Mouse (Mus musculus): ENCODE data around the gene Tbxas1.

Tbxas1 gene

DNA sequence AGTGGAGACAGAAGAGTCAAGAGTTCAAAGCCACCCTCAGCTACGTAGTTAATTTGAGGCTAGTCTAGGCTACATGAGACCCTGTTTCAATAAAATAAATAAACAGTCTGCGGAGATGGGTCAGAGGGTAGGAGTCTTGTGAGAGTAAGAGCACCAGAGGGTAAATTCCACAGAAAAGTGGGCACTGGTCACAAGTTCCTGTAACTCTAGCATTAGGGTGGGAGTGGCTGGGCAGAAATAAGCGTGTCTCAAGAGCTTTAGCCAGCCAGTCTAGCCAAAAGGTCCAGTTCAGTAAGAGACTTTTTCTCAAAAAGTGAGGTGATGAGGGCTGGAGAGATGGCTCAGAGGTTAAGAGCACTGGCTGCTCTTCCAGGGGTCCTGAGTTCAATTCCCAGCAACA lies 18.4 kb downstream of the Tbxas1 start:
- DNase-seq (ENCODE audit: low spot score) = no peak

GRCm38 (mm10) chr6:38900073-38900472 lies 24.9 kb downstream of the Tbxas1 start:
- DNase-seq (ENCODE audit: low spot score) = no peak

DNA sequence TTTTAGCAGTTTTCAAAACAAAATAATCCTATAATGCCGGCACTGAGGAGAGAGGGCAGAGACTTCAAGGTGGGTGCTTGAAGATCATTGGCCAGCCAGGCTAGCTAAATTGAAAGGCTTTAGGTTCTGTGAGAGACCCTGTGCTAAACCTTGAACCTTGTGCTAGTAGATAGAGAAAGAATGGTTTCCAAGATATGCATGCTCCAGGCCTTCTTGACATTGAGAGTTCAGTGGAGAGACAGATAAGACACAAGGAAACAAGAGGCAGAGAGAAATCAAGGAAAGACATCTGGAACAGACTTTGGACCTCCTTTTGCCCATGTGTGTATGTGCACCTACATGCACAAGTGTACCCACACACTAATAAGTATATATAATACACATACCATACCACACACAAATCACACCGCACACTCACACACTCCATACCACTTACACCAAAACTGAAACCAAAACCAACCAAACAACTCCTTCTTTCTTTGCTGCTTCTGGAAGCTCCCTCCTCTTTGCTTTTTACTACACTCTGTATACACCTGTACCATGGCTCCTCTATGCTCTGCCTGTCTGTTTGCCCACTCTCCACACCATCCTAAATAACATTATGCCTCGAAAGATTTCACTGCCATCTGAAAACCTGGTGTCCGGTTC lies 25.4 kb downstream of the Tbxas1 start:
- no peak for DNase-seq (ENCODE audit: low spot score)

- DNase-seq (ENCODE audit: low spot score) = no peak
Observed at GRCm38 (mm10) chr6:38901152-38901551, 25.9 kb downstream of the Tbxas1 start.

- no peak for DNase-seq (ENCODE audit: low spot score)
Observed at GRCm38 (mm10) chr6:38901636-38902035, 26.4 kb downstream of the Tbxas1 start.

DNA sequence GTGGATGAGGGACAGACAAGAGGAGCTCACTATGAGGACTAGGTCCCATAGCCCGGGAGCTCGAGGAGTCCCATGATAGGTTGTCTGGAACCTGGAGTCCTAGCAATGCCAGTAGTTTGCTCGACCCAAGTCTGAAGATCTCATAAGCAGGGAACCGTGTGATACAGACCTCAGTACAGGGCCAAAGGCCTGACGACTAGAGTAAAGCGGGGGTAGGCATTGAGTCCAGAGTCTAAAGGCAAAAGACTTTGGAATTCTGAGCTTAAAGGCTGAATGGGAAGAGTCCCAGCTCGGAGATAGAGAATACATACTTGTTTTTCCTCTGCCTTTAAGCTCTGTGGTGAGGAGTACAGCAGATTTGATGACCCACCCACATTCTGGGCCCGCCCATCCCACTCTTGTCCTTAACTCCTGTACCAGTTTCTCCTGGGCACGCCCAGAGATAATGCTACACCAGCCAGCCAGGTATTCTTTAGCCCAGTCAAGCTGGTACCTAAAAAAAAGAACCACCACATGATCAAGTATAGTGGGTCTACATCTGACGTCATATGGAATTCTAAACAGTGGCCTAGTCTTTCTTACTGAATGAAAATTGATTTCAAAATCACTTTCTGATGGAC lies 27.7 kb downstream of the Tbxas1 start:
- no peak for DNase-seq (ENCODE audit: low spot score)

GRCm38 (mm10) chr6:38906005-38906404 lies 30.8 kb downstream of the Tbxas1 start:
- no peak for DNase-seq (ENCODE audit: low spot score)

- no peak for DNase-seq (ENCODE audit: low spot score)
Observed at GRCm38 (mm10) chr6:38908401-38908800, 33.2 kb downstream of the Tbxas1 start.

DNA sequence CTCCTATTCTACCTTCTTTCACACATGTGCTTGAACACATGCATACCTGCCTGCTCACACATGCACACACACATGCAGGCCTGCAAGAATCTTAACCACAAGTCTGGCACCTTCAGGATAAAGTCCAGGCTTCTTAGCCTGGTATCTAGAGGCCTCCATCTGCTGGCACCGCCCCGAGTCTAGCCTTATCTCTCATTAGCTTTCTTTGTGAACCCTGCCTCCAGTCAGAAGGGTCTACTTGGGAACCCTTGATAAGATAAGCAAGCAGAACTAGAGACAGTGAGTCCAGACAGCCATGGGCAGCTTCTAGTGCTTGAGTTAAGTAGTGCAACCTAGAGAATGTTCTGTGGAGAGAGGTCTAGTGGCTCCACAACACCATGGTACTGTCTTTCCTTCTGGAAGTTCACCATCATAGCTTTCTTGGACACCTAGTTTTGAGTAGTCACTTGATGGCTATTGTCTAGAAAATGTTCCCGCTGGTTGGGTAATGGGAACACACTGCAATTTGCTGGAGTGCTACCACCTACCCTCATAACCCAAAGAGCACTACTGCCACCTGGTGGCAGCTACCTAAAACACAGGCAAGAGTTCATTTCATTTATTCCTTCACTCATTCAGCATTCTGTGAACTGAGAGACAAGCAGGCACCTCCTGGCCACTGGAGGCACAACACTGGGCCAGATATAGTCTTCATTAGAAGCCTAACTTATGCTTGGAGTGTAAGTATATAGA lies 35.8 kb downstream of the Tbxas1 start:
- DNase-seq (ENCODE audit: low spot score) = peak; percentile 71

DNA sequence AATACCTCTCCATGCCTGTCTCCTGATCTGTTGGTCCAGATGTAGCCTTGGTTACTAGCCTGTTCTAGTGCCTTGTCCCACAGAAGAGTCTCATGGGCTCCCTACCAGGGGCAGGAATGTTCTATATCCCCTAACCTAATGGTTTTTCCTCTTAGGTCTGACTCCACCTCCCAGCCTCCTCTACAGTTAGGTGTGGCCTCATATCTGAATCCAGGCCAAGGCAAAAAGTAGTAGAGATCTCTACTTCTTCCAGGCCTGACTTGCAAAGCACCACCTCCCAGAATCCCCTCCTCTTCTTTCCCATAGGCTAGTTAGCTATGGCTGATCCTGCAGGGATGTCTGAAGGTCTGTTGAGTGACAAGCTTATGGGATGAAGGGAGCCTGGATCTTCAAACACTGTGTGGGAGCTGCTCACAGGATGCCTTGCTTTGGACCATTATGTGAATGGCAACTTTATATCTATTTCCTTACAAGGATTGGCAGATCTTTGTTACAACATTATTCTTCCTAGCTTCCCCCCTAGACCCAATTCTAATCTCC lies 37.0 kb downstream of the Tbxas1 start:
- DNase-seq (ENCODE audit: low spot score) = no peak

GRCm38 (mm10) chr6:38912845-38913244 lies 37.6 kb downstream of the Tbxas1 start:
- DNase-seq (ENCODE audit: low spot score) = peak; percentile 36

DNA sequence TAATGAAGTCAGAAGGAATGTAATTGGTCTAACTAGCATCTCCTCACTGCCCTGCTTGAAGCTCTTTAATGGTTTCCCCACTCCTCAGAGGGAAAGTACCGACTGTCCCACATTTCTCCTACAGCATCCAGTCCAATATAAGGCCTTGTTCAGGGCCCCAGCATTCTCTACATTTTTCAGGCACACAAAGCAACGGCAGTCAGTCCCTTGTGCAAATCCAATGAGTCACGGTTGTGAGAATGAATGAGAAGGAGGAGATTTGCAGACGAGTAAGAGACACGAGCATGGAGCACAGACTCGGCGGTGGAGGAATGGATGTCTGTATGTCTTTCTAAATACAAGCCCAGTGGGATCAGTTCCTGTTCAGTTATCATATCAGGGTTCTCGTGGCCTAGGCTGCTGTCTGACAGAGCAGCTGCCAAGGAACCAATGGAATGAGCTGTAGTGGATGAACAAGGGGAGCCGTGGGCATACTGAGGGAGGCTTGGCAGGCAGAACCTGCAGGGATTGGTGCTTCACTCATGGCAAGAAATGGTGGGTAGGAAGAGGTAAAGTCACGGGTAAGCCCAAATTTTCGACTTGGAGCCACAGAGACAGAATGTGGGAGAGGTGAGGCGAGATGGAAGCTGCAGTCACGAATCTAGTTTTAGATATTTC lies 38.3 kb downstream of the Tbxas1 start:
- peak; percentile 20 for DNase-seq (ENCODE audit: low spot score)

- no peak for DNase-seq (ENCODE audit: low spot score)
Observed at GRCm38 (mm10) chr6:38914181-38914580, 39.0 kb downstream of the Tbxas1 start.

DNA sequence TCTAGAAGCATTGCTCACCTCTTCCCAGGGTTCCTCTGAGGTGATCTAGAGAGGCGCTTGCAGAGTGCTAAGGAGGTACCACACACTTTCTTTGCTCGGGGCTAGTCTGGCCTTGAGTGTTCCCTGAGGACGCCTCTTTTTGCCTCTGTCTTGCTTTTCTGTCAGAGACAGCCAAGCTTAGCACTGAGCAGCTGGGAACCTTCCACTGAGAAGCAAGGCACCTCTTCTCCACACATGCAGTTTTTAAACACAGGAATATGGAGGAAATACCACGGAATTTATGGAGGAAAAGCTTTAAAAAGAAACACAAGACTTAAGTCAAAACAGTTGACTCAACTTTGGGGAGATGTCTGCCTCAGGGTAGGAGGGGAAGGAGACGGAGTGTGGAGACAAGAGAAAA lies 40.6 kb downstream of the Tbxas1 start:
- no peak for DNase-seq (ENCODE audit: low spot score)

- no peak for DNase-seq (ENCODE audit: low spot score)
Observed at GRCm38 (mm10) chr6:38916571-38916970, 41.4 kb downstream of the Tbxas1 start.

DNA sequence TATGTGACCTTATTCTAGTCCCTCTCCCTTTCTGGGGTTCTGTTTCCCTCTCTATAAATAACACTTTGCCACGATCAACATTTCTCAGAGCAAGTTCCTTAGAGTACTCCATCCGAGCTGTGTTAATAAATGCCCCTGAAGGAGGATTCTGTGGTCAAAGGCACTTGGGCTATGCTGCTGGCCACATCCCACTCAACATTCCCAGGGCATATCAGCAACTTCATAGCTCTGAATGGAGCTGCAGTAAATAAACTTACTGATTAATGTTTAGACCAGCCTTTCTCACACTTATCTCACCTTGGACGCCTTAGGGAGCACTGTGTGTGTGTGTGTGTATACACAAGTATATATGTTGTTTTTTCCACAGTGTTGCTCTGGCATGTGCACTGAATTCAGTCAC lies 42.2 kb downstream of the Tbxas1 start:
- DNase-seq (ENCODE audit: low spot score) = no peak

DNA sequence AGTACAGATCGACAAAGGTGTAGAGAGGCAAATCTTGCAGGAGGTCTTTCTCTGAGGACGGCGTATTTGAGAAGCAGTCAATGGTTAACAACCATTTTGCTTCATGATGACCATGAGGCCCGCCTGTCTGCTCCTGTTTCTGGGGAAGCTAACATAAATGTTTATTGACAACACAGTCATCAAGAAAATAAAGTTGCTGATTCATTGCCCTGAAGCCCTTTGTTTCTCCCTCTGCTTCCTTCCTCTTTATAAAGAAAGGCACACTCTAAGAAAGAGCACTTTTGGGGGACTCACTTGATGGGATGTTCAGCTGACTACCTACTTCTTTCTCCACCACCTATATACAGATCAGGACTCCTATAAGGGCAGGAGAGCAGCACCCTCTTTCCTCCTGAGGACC lies 43.5 kb downstream of the Tbxas1 start:
- no peak for DNase-seq (ENCODE audit: low spot score)

GRCm38 (mm10) chr6:38919135-38919740 lies 44.0 kb downstream of the Tbxas1 start:
- DNase-seq (ENCODE audit: low spot score) = no peak

DNA sequence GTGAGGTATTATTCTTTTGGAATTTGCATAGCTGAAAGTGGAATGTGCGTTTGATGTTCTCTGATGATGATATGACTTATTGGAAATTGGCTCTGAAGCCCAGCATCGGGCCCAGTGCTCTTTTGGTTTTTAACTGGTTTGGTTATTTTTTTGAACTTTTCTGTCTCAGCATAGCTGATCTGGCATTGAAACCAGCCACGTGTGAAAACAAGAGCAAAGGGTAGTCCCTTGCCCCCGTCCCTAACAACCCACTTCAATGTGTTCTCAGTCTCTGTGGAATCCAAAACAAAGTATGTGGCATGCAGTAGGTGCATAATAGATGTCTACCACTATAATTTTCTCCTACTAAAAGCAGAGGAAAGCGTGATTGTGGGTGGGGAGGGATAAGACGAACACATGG lies 44.9 kb downstream of the Tbxas1 start:
- DNase-seq (ENCODE audit: low spot score) = no peak

DNA sequence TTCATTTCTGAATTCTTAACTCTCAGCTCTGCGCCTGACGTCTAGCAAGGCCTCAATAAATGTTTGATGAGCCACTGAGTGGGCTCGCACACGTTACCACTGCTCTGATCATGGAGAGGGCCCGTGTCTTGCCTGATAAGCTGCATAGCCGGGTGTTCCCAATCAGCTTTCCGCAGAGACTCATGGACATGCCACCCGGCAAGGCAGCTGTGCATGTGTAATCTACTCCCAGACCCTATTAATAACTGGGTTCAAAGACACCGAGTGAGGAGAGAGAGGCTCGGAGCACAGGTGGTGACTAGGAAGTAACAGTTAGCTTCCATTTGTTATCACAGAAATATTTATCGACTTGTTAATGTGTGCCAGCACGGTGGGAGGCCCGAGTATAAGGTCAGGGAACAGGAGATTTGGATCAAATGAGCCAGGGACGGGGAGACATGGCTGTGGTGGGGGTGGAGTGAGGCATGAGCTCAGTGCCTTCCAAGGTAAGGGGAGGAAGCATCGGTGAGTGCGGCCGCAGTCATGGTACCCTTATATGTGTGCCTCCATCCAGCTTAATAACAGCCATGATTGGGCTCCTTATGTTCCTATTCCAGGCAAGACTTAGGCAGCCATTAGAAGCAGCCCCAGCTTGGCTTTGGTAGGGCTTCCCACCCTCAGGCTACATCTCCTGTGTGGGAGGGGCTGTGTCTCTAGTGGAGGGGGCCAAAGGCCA lies 46.0 kb downstream of the Tbxas1 start:
- no peak for DNase-seq (ENCODE audit: low spot score)

DNA sequence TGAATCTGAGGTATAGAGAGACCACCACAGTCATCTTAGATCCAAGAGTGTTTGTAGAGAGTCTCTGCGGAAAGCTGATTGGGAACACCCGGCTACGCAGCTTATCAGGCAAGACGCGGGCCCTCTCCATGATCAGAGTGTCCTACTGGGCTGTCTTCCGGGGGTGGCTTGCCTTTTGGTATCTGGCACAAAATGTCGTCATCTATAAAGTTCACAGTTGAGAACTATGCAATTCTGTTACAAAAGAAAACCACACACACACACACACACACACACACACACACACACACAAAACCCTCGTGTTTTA lies 46.6 kb downstream of the Tbxas1 start:
- DNase-seq (ENCODE audit: low spot score) = no peak

GRCm38 (mm10) chr6:38922517-38922916 lies 47.3 kb downstream of the Tbxas1 start:
- DNase-seq (ENCODE audit: low spot score) = no peak
